Mouse (Mus musculus) inflammation-experienced regulatory T-cells (primary cell): ENCODE data around the gene Cyp2c65. TPM values are rescaled to one million over a fixed set of nuclear protein-coding genes. Genes with fewer than 3 reads are reported as not detected.

Experiments used
- polyA plus RNA-seq, 2 experiments: library from polyadenylated mRNA; unstranded; fragments of 100-300 nt; shearing (Covaris generic); gene quantifications; one replicate each; pipeline ENCODE4 v1.2.1; 2017

The Cyp2c65 gene
- under 1 TPM in 1 of 2 experiments, not detected in 1; 0.16 TPM for polyA plus RNA-seq

GRCm38 (mm10) chr19:39060719-39061118 is at the start of gene Cyp2c65:
Gene Cyp2c65 (plus strand): TSS chr19:39061015.

GRCm38 (mm10) chr19:39113644-39114043 is 52.8 kb downstream of the Cyp2c65 start, which contains the start of gene Cyp2c66:
Gene Cyp2c66 (plus strand): TSS chr19:39113898.

Other genes with a start within 250 kb of the Cyp2c65 start
- 10 to 100 TPM; 12.0 to 17.5 TPM for gene Noc3l, start 241.8 kb upstream of the Cyp2c65 start, polyA plus RNA-seq
- gene Tbc1d12, start 224.4 kb upstream of the Cyp2c65 start, polyA plus RNA-seq, result 1 to 10 TPM; 2.6 to 3.3 TPM
- gene Hells, start 130.1 kb upstream of the Cyp2c65 start, polyA plus RNA-seq, result 10 to 100 TPM; 12.2 to 17.8 TPM
- gene Cyp2c55, start 54.0 kb upstream of the Cyp2c65 start, polyA plus RNA-seq, result under 1 TPM in 1 of 2 experiments, not detected in 1; 0.13 TPM
- gene Cyp2c66, start 52.9 kb downstream of the Cyp2c65 start, polyA plus RNA-seq, result under 1 TPM; 0.13 to 0.27 TPM
- gene Cyp2c29, start 208.4 kb downstream of the Cyp2c65 start, polyA plus RNA-seq, result under 1 TPM; 0.16 to 0.69 TPM